Mouse (Mus musculus): ENCODE data around the gene Syt10. TPM values are rescaled to one million over a fixed set of nuclear protein-coding genes. Genes with fewer than 3 reads are reported as not detected.

Syt10 gene
- polyA plus RNA-seq (2012; rRNA removed; ENCODE audit: low replicate concordance) = not detected in 2 replicates

DNA sequence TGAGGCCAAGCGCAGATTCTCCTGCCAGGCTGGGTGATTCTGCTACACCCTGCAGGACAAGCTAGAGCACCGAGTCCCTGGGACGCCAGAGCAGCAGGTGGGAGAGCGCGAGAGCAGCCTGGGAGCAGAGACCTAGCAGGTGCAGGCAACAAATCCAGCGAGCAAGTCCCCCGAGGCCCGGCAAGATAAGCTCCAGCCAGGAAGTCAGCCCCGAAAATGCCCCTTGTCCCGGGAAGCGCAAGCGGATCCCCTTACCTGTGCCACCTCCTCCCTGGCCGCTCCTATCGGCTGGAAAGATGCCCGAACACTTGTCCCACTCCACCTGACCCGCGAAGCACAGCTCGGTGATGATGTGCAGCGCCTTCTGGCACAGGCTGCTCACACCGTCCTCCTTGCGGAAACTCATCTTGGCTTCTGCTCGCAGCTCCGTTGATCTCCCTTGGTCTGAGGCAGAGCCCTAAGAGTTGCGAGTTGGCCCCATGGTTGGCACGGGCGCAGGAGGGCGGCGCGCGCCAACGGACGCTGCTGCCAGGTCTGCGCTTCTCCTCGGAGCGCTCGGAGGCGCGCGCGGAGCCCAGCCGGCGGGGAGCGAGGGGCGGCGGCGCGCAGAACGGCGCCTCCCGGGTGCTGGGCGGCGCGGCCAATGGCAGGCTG is at the start of gene Syt10:
Gene Syt10, minus strand, starts transcription at position 497 of the 654 bp plus-strand sequence.

Other genes starting within 250 kb of the Syt10 start
- 6.1 and 15.3 TPM in 2 replicates for gene Rabl2, start 249.9 kb downstream of the Syt10 start, polyA plus RNA-seq (2012; rRNA removed; ENCODE audit: low replicate concordance)